Mouse (Mus musculus): ENCODE data around the gene Gpr37. TPM values are rescaled to one million over a fixed set of nuclear protein-coding genes. Genes with fewer than 3 reads are reported as not detected.
A peak's percentile ranks its signal among the peaks of the same experiment; 100 is the strongest.

Gpr37 gene
- polyA plus RNA-seq, 1 experiment from 2014 or later = 2.9 TPM

DNA sequence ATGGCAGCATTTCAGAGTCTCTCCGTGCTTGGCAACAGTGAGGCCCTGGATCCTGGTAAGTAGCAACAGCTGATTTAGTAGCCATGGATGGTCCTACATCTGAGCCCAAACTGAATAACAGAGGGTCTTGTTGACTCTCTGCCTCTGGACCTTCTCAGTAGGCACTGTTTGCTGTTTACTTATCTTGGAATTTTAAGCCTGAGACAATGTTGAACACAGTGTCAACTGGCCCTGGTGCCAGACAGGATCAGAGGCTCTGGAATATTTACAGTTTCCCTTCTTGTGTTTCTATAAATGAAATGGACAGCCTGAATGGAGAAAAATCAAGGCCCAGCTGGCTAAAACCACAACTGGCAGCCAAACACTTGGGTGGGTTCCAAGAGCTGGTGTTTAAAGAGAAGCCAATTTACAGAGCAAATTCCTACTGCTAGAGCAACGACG lies 3.7 kb downstream of the Gpr37 start:
- H3K27ac ChIP-seq (ENCODE audit: low read length) = no peak overlapping the region
- H3K4me3 ChIP-seq (replicated peaks; ENCODE audit: low read length) = 0 out of 2 replicates have a peak overlapping the region, but pooled peaks have one; percentile 0
- H3K27me3 ChIP-seq (replicated peaks; ENCODE audit: control insufficient read depth, insufficient read depth, low read length) = peaks cover 6% of the 10 kb centered on the region
- no peaks in the 10 kb centered on the region for H3K36me3 ChIP-seq (ENCODE audit: control insufficient read depth, insufficient read depth)
- no peaks in the 10 kb centered on the region for H3K9me3 ChIP-seq (ENCODE audit: control insufficient read depth, low read length)
- H3K4me2 ChIP-seq (ENCODE audit: low read length) = 0 out of 2 replicates have a peak overlapping the region, but pooled peaks have one; percentile 14
- no peak overlapping the region for H3K9ac ChIP-seq (replicated peaks; ENCODE audit: low read depth, low read length)
- WGBS = 10% methylated on average over 3 of the region's 3 CpGs
- peak; percentile 53 for ATAC-seq
- peaks cover 18% of the 10 kb centered on the region for H3K4me1 ChIP-seq (replicated peaks; ENCODE audit: control insufficient read depth, insufficient read depth, low read length)

DNA sequence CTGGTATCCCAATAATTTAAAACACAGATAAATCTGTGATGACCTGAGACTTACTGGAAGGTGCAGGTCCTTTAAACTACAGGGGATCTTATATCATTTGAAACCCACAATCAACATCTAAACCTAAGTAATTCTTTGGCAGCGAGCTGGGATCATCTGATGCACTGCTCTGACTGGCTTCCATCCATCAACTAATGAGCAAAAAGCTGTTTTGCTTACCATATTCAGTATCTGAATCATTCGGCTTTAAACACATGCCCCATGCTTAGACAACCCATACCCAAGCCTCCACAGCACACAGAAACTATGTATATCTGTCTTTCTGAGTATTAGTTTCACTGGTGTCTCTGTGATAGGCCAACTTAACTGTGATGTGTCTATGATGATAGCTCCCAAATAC lies 6.1 kb downstream of the Gpr37 start:
- Histone ChIP-seq H3K36me3 (ENCODE audit: control insufficient read depth, insufficient read depth) (no peaks in the 10 kb centered on the region), H3K27ac (ENCODE audit: low read length) (no peak overlapping the region), H3K9ac (replicated peaks; ENCODE audit: low read depth, low read length) (no peak overlapping the region), H3K4me1 (replicated peaks; ENCODE audit: control insufficient read depth, insufficient read depth, low read length) (peaks cover 15% of the 10 kb centered on the region), H3K4me3 (replicated peaks; ENCODE audit: low read length) (no peak overlapping the region), H3K9me3 (ENCODE audit: control insufficient read depth, low read length) (no peaks in the 10 kb centered on the region), H3K4me2 (ENCODE audit: low read length) (no peak overlapping the region), H3K27me3 (replicated peaks; ENCODE audit: control insufficient read depth, insufficient read depth, low read length) (peaks cover 6% of the 10 kb centered on the region)
- WGBS = 65% methylated on average over 2 of the region's 2 CpGs
- ATAC-seq = 0 out of 2 replicates have a peak, but pooled peaks have one; percentile 14

DNA sequence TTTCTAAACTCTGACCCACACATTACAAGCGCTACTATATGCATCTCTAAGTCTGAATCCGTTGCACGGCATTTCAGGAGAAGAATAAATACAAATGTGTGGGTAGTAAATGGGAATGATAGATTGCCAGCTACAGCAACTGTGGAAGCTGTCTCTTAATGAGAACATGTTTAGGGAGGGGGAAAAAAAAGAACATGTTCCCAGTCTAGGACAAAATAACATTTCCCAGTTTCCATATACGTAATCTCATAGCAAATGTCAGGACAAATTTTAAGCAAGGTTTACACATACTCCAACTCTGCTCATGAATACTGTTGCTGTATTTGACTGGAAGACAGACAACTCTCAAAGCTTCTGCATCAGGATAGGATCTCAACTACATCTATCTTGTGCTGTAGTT lies 15.4 kb downstream of the Gpr37 start:
- no peak for ATAC-seq
- no peaks in the 10 kb centered on the region for H3K9me3 ChIP-seq (ENCODE audit: control insufficient read depth, low read length)
- no peak overlapping the region for H3K4me3 ChIP-seq (replicated peaks; ENCODE audit: low read length)
- 89% methylated on average over 4 of the region's 4 CpGs for WGBS
- H3K27me3 ChIP-seq (replicated peaks; ENCODE audit: control insufficient read depth, insufficient read depth, low read length) = no peaks in the 10 kb centered on the region
- no peaks in the 10 kb centered on the region for H3K4me1 ChIP-seq (replicated peaks; ENCODE audit: control insufficient read depth, insufficient read depth, low read length)
- no peaks in the 10 kb centered on the region for H3K36me3 ChIP-seq (ENCODE audit: control insufficient read depth, insufficient read depth)
- H3K27ac ChIP-seq (ENCODE audit: low read length) = no peak overlapping the region
- no peak overlapping the region for H3K9ac ChIP-seq (replicated peaks; ENCODE audit: low read depth, low read length)
- no peak overlapping the region for H3K4me2 ChIP-seq (ENCODE audit: low read length)

DNA sequence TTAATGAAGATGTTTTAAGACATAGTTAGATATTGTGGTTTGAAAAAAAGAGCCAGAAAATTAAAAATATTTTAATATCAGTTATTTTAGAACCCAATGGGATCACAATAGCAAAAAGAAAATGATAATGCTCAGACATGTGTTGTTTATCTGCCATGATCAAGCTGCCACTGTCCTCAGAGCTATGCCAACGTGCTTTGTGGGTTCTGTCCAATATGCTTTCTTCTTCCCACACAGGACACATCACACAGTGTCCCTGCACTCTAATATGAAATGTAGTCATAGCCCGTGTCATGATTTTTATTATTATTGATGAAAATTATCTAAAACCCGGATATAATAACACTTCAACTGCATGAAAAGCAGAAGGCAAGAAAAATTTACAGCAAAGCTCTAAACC lies 16.7 kb downstream of the Gpr37 start:
- Histone ChIP-seq H3K4me1 (replicated peaks; ENCODE audit: control insufficient read depth, insufficient read depth, low read length) (no peaks in the 10 kb centered on the region), H3K9me3 (ENCODE audit: control insufficient read depth, low read length) (no peaks in the 10 kb centered on the region), H3K4me3 (replicated peaks; ENCODE audit: low read length) (no peak overlapping the region), H3K27ac (ENCODE audit: low read length) (no peak overlapping the region), H3K4me2 (ENCODE audit: low read length) (no peak overlapping the region), H3K36me3 (ENCODE audit: control insufficient read depth, insufficient read depth) (no peaks in the 10 kb centered on the region), H3K9ac (replicated peaks; ENCODE audit: low read depth, low read length) (no peak overlapping the region), H3K27me3 (replicated peaks; ENCODE audit: control insufficient read depth, insufficient read depth, low read length) (no peaks in the 10 kb centered on the region)
- ATAC-seq = no peak
- 85% methylated on average over 3 of the region's 3 CpGs for whole genome bisulfite sequencing

DNA sequence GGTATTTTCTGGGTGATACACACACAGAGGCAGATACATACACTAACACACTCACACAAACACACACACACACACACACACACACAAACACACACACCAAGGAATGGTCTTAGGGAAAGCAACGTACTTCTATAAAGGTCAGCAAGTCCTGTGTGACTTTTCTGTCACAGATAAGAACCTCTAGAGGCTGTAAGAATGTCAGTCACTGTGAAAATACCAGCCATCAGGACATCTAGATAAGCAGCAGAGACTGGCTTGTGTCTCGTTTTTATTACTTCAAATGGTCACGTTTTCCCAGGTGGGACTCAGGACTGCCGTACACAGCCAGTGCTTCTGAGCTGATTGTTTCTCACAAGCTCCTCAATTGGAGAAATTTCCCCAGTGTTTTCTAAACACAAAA lies 20.4 kb downstream of the Gpr37 start:
- no peak overlapping the region for H3K9ac ChIP-seq (replicated peaks; ENCODE audit: low read depth, low read length)
- H3K36me3 ChIP-seq (ENCODE audit: control insufficient read depth, insufficient read depth) = no peaks in the 10 kb centered on the region
- no peaks in the 10 kb centered on the region for H3K27me3 ChIP-seq (replicated peaks; ENCODE audit: control insufficient read depth, insufficient read depth, low read length)
- 80% methylated on average over 4 of the region's 4 CpGs for WGBS
- no peak overlapping the region for H3K4me2 ChIP-seq (ENCODE audit: low read length)
- no peak overlapping the region for H3K4me3 ChIP-seq (replicated peaks; ENCODE audit: low read length)
- H3K27ac ChIP-seq (ENCODE audit: low read length) = no peak overlapping the region
- ATAC-seq = no peak
- no peaks in the 10 kb centered on the region for H3K9me3 ChIP-seq (ENCODE audit: control insufficient read depth, low read length)
- no peaks in the 10 kb centered on the region for H3K4me1 ChIP-seq (replicated peaks; ENCODE audit: control insufficient read depth, insufficient read depth, low read length)

DNA sequence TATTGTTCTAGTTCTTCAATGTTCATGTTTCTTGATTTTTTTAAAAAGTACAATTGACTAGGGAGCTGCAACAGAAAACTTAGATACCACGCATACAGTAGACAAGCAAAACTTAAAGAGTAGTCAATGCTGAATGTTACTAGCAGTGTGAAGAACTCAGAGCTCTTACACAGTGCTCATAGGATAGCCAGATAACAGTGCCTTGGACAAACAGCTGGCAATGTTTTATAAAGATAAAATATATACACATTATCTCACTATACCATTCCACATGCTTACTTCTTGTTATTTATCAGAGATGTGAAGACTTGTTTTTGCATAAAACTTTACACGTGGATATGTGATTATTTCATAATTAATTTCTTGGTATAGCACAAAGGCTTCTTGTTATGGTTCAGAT lies 26.6 kb downstream of the Gpr37 start:
- Histone ChIP-seq H3K36me3 (ENCODE audit: control insufficient read depth, insufficient read depth) (no peaks in the 10 kb centered on the region), H3K4me2 (ENCODE audit: low read length) (no peak overlapping the region), H3K9me3 (ENCODE audit: control insufficient read depth, low read length) (no peaks in the 10 kb centered on the region), H3K27ac (ENCODE audit: low read length) (no peak overlapping the region), H3K9ac (replicated peaks; ENCODE audit: low read depth, low read length) (no peak overlapping the region), H3K4me3 (replicated peaks; ENCODE audit: low read length) (no peak overlapping the region), H3K27me3 (replicated peaks; ENCODE audit: control insufficient read depth, insufficient read depth, low read length) (no peaks in the 10 kb centered on the region), H3K4me1 (replicated peaks; ENCODE audit: control insufficient read depth, insufficient read depth, low read length) (no peaks in the 10 kb centered on the region)
- ATAC-seq = no peak
- 87% methylated on average over 2 of the region's 2 CpGs for WGBS

DNA sequence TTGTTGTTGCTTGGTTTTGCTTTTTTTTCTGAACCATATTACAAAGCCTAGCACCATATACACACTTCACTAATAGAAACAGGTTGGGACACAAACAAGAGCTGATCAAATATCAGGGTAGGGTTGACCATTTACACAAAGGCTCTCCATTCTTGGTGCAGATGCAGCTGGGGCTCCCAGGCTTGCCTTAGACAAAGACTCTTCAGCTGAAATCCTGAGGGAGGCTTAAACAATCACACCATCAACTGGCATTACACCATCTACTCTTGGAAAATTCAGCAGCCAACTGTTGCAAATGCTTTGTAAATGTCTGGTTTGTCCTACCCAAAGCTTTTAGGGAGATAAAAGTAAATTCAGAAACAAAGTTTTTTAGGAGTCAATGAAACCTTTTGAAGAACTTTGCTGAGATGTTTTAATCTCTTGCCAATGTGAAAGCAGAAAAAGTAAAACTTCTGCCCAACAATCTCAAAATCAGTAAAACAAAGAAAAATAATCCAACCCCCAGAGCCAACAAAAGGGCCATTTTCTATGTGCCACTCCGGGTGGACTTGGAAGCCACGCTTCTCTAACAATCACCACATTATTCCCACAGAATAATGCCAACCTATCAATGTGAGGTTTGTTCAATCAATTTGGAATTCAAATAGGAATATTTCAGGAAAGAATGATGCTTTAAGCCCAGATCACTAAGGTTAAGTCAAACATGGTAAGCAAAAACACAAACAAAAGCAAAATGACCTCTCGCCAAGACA lies 30.4 kb downstream of the Gpr37 start:
- no peaks in the 10 kb centered on the region for H3K9me3 ChIP-seq (ENCODE audit: control insufficient read depth, low read length)
- no peak overlapping the region for H3K4me2 ChIP-seq (ENCODE audit: low read length)
- H3K4me1 ChIP-seq (replicated peaks; ENCODE audit: control insufficient read depth, insufficient read depth, low read length) = no peaks in the 10 kb centered on the region
- H3K36me3 ChIP-seq (ENCODE audit: control insufficient read depth, insufficient read depth) = no peaks in the 10 kb centered on the region
- H3K27ac ChIP-seq (ENCODE audit: low read length) = no peak overlapping the region
- 32% methylated on average over 3 of the region's 3 CpGs for WGBS
- no peak overlapping the region for H3K4me3 ChIP-seq (replicated peaks; ENCODE audit: low read length)
- no peaks in the 10 kb centered on the region for H3K27me3 ChIP-seq (replicated peaks; ENCODE audit: control insufficient read depth, insufficient read depth, low read length)
- H3K9ac ChIP-seq (replicated peaks; ENCODE audit: low read depth, low read length) = no peak overlapping the region
- ATAC-seq = no peak

Other genes with a start within 250 kb of the Gpr37 start
- gene Pot1a, start 118.5 kb upstream of the Gpr37 start, polyA plus RNA-seq (2015; fragmentation: Nextera tagmentation; extraction: Ambion mirVana) = 33.1 and 37.7 TPM in 2 replicates

Data from forebrain, embryonic 16.5 days (tissue).